Mouse (Mus musculus): ENCODE measurements around the gene Trio.

The Trio gene

DNA sequence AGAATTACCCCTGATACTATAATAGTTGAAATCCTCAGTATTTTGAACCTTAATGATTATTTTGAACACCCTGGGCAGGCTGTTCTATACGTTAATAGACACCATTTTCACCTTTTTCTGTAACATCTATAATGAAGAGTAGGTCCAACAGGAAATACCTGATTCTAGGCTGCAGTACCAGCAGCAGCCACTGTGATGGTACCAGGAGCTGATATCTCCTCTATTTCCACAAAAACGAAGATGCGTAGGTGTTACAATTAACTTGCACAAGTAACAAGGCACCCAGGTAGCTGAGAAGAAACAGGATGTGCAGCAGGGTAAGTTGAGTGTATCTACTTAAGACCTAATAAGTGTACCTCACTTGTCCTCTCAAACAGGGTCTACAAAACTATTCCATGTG is 77.8 kb downstream of the Trio start:
- in situ Hi-C loops (cut with MboI, MseI): no loop called here

DNA sequence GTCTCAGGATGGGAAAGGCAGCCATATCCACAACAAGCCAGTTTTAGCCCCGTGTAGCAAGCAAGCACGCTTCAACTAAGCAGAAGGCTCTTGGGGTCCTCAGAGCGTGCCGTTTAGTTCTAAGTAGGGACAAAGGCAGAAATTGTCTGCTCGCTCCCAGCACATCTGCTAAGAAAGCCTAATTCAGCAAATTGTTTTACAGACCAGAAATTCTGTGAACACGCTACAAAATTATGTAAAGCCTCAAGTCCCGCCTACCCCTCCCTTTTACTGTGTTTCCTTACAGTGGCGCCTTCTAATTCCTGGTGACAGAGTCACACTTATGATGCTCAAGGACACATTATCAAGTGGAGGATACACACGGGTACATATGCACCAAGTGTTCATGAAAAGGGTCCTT is 80.1 kb downstream of the Trio start:
- in situ Hi-C loops (cut with MboI, MseI): no loop called here

DNA sequence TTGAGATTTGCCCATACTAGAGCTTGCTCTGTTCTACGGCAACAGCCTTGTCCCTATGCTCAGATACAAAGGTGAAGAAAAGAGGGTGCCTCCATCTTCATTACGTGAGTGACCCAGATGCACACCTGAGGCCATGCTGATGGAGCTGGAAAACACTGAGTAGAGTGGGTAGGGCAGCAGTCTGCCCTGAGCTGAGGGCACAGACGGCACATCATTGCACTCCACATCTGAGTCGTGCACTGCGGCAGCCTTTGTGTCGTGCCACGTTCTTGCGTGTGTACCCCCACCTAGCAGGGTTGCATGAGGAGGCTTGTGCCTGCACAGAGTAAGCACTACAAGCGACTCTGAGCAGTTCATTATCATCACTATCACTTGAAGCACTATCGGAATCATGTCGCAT is 80.8 kb downstream of the Trio start:
- in situ Hi-C loops (cut with MboI, MseI): no loop called here

DNA sequence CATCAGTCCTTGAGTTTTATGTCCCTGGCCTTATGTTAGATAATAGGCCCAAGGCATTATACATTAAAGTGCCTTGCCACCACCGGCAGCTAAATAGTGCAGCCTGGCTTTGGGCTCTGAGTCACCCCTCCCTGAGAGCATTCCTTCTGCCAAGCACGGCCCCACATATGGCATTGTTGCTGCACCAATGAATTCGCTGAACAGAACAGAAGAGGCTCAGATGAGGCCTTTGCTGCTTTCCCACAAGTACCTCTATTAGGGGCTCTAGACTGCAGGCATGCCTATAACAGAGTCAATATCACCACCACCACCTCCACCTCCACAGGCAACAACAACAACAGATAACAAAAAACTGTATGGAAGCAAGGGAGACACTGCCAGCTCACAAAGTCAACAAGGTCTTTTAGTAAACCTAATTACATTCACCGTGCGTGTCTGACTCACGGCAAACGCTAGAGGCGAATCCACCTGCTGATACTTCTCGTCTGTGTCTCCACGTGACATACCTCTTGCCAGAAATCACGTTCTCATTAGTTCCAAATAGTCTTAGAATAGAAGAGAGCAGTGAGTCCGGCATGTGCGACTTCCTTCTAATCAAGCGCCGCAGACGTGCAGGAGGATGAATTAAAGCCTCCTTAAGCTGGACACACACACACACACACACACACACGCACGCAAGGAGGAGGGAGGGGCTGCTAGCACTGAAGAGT is 82.0 kb downstream of the Trio start:
- in situ Hi-C loops (cut with MboI, MseI): no loop called here

DNA sequence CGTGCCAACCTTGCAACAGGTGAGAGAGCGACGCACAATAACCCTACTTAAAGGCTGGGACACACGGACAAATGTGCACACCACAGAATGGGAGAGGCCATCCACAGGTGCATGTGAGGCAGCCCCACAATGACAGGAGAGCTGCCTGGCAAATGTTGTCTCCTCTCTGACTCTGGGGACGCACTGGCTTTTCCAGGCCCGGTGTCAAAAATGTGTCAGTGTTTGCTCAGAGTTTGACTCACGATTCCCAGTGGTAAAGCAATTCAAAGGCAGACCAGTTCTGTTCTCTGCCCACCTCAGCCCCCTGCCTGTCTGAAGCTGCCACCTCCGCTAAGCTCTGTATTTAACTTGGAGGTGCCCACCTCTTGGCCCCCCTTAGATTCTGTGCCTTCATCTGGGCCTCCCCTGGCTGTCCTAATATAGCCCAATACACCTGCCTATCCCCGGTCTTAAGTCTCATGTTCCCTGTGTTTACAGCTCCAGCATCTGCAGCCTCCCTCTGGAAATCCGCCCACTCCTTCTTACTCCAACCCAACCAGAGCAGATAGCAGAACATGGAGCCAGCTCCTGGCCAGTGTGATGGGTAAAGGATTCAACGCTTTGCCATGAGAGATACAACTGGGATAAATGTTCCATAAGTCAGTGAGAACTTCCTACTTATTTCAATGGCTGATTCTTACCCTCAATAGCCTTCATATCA is 83.3 kb downstream of the Trio start:
- in situ Hi-C loops (cut with MboI, MseI): no loop called here

DNA sequence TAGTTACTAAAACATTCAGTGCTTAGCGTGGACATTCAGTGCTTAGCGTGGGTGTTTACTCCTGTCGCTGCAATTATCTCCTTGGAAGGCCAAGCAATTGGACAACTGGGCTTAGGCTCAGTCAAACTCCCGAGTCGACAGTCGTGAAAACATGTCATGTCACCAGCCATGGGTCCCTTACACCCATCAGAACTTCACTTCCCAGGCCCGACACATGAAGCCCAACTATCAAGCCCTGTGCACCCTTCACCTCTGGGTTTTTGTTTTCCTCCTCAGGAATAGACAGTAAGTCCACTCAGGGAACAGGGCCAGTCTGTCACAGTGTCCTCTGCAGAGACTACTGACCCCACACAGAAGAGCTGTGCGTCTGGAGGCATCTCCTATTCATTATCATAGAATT is 84.2 kb downstream of the Trio start:
- in situ Hi-C loops (cut with MboI, MseI): no loop called here

DNA sequence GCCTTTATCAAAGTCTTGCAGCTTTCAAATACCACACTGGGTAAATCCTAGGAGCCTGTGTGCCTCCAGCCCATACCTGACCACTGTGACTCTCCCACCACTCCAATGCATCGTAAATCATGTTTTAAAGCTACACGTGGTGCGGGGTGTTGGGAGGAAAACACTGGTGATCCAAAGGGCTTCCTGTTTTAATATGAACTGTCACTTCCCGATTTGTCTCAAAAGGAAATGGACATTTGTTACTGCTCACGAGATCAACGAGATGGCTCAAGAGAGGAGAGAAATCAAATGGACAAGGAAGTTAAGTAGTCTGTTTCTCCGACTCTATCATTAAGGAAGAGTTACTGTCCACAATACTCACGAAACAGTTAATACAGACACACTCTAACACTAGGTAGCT is 84.6 kb downstream of the Trio start:
- in situ Hi-C loops (cut with MboI, MseI): no loop called here

DNA sequence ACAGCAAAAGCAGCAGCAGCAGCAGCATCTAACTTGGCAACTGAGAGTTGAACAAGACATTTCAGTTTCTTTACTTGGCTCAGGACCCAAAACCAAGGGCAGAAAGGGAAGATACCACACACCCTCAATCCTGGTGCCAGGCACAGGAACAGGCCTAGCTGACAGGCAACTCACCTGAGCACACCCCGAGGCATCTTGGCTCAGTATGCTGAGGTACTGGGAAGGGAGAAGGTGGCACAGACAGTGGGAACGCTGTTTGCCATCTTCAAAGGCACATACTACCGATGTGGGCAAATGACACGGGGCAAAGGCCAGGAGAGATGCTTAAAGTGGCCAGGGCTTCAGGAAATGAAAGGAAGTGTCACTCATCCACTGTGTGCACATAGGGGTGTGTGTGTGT is 85.6 kb downstream of the Trio start:
- in situ Hi-C loops (cut with MboI, MseI): no loop called here

DNA sequence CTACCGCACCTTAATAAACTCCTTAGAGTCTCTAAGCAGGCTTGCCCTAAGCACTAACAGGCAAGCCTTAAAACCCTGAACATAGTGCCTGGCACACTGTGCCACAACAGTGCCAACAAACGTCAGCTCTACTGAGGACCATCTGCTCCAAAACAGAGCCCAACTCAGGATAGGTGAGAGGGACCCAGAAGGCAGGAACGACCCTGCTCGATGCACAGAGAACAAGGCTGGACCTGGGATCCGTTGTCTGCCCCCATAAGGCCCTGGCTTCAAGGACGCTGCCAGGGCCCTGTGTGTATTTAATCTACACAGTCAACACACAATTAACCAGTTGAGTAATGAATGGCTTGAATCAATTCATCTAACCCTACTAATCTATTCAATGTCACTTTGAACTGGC is 86.8 kb downstream of the Trio start:
- in situ Hi-C loops (cut with MboI, MseI): no loop called here

DNA sequence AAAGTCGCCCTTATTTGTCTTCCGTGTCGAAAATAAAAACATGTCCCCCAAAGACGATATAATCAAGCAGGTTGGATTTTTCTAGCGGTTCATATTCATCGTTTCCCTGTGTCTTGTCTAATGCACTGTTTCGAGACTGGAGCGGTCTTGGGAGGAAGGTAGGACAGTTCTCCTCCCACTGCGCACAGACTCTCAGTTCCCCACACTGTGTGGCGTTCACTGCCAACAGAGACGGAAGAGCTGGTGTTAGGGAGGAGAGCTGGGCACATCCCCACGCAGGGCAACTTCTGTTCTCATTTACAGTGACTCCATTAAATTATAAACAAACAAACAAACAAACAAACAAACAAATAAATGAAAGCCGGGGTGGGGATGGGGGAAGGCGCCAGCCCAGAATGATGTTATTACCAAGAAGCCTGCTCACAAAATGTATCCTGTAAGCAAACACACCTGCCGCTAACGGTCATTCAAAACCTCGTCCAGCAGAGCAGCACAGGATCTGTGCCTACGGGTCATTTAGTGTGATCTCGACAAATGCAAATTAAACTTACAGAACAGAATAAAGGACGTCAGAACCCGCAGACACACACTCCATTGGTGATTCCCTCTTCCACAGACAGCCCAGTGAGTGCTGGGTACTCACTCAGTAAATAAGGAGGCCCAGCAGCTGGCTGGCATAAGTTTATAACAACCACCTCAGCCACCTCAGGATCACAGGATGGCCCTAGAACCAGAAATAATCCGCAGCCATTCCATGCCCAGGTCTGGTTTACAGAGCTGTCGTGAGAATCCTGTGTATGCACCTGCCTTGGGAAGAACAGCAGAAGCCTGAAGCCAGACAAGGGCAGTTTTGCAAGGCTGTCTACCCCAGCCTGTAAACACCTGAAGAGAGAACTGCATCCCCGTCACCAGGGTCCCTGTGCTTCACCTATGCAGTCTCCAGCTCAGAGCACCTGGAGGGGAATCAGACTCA is 87.5 kb downstream of the Trio start:
- in situ Hi-C loops (cut with MboI, MseI): no loop called here

DNA sequence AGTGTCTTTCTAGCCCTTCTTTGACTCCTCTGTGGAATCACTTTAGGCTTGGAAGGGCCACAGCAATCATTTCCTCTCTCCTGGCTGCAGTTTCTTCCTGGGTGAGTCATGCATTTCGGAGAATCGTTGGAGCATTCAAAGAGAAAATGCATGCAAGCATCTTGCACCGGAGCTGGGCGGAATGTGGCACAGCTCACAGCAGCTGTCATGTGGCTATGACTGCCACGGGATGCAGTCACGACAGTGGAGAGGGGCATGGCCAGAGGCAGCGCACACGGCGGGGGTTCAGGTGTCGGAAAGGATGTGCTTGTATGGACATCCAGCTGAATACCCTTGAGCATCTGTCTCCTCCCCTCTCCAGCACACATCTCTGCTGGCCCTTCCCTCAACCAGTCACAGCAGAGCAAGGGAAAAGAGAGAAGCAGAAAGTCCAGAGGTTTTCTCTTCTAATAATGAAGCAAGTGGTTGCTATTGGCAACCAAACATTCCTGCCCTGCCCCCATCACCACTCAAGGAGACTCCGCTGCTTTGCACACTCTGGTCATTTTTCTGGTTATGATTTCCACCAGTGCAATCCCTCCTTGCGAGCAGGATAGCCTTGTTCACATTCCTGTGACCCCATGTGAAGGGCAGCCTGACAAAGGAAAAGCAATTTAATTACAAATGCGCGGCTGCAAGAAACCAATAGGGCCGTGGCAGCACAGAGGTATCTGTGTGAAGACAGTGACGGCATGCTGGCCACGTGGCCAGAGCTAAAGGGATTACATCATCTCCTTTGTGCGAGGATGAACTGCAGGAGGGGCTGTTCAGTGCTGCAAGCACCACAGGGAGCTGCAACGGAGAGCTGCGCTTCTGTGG is 88.4 kb downstream of the Trio start:
- in situ Hi-C loops (cut with MboI, MseI): no loop called here

DNA sequence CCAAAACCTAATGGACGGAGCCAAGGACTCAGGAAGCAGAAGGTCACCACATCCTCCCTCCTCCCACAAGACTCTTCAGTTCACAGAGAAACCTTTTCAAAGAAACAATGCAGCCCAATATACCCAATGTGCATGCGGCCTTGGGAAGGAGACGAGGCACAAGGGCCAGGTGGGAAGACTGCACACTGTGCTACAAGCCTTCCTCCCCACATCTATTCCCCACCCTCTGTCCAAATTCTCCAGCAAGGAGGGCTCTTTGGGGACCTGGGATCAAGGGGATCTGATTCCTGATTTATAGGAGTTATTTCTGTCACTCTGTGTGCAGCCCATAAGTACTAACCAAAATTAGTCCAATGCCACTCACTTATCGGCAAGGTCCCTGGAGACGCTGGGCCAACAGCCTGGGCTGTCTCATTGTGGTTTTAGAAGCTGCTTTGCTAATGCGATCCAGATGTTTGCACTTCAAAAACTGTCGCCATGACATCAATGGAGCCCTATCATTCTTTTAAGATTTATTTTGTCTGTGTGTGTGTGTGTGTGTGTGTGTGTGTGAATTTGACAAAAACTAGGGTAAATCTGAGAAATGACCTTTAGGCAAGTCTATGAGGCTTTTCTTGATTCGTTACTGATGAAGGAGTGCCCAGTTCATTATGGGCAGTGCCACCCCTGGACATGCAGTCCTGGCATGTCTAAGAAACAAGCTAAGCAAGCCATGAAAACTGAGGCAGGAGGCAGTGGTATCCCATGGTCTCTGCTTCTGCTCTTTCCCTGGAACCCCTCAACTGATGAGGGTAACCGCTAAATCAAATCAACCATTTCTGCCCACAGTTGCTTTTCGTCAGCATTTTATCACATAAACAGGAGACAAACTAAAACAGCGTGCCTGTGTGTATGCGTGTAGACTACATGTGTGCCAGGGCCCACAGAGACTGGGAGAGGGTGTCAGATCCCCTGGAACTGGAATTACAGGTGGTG is 89.6 kb downstream of the Trio start:
- in situ Hi-C loops (cut with MboI, MseI): no loop called here

DNA sequence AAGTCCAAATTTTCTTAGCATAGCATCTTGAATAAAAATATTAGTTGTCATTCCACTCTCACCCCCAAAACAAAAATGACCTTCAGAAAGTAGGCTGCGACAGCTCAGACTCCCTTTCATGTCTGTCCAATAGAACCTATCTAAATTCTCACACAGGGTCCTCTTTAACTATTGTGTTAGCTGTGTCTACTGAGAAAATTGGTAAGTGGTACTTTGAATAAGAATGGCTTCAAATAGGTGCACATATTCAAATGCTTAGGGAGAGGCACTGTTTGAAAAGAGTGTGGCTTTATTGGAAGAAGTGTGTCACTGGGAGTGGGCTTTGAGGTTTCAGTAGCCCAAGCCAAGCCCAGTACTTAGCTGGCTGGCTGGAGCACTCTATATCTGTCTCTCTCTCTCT is 92.4 kb downstream of the Trio start:
- in situ Hi-C loops (cut with MboI, MseI): no loop called here

DNA sequence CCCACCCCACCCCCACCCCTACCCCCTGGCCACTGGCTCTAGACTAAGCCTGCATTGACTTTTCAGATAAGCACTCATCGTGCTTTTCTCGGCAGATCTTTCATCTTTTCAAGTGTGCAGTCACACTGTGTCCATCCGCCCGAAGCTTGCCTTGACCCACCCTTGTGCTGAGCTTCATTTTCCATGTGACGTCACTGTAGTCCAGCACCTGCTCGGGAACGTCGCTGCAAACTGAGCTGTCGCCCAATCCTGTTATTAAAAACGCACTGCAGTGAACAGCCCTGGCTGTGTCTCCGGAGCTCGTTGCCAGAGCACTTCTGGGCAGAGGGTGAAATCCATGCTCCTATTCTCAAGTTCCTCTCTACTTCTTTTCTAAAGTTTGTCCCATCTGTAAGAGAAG is 93.8 kb downstream of the Trio start:
- in situ Hi-C loops (cut with MboI, MseI): no loop called here

DNA sequence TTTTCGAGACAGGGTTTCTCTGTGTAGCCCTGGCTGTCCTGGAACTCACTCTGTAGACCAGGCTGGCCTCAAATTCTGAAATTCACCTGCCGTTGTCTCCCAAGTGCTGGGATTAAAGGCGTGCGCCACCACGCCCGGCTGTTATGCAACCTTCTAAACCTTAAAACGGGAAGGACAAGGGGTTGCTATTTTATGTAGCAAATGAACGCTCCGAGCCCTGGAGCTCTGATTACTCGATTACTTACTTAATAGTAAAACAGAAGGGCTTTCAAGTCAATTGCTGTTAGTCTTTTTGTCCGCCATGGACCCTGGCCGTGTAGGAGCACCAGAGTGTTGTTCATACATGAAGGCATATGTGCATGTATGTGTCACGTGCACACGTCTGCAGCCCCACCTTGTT is 94.2 kb downstream of the Trio start:
- in situ Hi-C loops (cut with MboI, MseI): no loop called here

DNA sequence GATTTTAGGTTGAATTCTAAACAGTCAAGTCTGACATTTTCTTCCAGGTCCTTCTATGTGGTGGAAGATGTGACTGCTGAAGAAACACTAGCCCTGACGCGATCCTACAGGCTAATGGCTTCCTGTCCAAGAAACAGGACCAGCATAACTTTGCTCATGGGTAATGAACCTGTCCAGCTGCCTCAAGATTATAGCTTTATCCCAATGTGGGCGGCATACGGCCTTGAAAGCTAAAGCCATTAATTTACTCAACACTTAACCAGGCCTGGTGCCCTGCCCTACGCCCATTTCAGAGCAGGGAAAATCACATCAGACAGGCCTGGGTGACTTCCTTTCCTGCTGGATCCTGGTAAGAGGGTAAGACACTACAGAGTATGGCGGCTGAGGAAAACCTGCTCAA is 98.0 kb downstream of the Trio start:
- in situ Hi-C loops (cut with MboI, MseI): no loop called here

DNA sequence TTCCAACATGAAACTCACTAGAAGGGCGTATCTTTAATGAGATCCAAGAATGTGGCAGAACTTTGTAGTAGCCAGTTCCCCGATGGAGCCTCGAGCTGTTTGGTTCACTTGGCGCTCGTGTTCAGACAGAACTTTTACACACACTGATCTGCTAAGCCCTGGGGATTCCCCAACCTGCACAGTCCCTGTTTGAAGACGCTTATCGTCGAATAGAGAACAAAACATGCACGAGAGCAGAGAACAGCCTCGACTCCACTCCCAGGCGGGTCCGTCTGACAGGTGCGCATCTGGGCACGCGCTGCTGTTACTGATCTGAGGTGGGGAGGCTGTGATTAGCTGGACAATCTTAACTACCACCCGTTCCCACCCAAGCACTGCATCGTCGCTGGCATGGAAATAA is 98.7 kb downstream of the Trio start:
- in situ Hi-C loops (cut with MboI, MseI): no loop called here

DNA sequence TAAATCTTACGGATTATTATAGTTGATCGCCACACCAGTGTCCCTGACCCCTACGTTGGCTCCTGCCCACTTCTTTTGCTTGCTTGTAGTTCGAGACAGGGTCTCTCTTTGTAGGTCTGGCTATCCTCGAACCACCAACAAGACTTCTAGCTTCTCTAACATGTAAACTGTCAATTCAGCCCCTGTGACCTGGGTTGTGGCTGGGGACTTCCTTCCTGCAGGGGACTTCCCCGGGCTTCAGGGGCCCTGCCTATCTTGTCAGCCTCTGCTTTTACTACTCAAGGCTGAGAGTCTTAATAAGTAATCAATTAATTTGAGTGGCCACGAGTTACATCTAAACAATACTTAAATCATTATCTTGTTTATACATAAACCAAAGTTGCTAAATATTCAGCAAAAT is 99.2 kb downstream of the Trio start:
- in situ Hi-C loops (cut with MboI, MseI): no loop called here

DNA sequence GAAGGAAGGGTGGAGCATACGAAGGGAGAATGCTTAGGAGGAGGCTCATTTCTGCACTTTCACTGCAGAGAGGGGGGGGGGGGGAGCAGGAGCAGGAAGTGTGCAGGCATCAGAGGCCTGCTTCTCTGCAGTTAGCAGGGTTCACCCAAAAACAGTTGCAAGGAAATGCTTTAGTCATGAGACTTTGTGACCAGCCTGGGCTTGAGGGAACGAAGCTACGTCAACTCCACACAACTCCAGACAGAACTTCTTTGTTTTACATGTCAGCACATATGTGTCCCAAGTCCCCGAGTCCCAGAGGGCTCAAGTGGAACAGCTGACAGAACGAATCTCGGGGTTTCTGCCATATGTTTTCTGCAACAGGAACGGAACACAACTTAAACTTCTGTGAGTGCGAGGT is 99.8 kb downstream of the Trio start:
- in situ Hi-C loops (cut with MboI, MseI): no loop called here

DNA sequence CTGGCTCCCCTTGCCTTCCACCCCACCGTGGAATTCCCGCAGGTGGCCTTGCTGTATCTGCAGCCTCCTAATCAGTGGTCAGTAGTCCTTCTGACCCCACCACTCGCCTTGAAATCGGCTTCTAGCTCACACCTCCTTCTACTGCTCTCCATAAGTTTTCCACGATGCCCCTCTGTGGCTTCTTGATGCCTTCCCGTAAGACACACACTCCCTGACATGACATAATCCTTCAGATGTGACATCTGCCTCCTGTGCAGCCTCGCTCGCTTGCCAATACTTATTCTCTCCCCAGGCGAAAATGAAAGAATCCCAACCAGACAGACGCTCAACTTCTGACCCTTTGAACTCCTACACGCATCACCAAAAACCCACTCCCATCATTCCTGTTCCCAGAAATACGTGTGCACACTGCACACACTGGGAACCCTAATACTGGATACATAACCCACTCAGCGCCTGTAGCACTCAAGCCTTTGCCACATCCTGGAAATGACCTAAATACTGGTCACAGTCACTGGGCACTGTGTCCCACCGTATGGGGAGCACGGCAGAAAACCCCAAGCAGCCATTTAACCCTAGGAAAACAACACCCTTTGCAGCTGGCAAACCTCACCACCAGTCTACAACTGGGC is 100.5 kb downstream of the Trio start:
- in situ Hi-C loops (cut with MboI, MseI): no loop called here
